Mouse (Mus musculus): ENCODE measurements around the gene Fam83d. TPM values are rescaled to one million over a fixed set of nuclear protein-coding genes. Genes with fewer than 3 reads are reported as not detected.
A peak's percentile ranks its signal among the peaks of the same experiment; 100 is the strongest.

Gene Fam83d
- polyA plus RNA-seq, 1 experiment from 2014 or later = 58.5 TPM

GRCm38 (mm10) chr2:158746164-158746563 lies 21.7 kb upstream of the Fam83d start:
- WGBS = 41% methylated on average over 11 of the region's 11 CpGs
- H3K4me2 ChIP-seq (ENCODE audit: low read length) = peak overlapping the region; percentile 49
- H3K9ac ChIP-seq (ENCODE audit: low read length) = 0 out of 2 replicates have a peak overlapping the region, but pooled peaks have one; percentile 16
- no peaks in the 10 kb centered on the region for H3K9me3 ChIP-seq (ENCODE audit: control insufficient read depth, low read length)
- ATAC-seq (ENCODE audit: insufficient number of reproducible peaks, insufficient read depth, low FRiP score, low read depth) = no peak
- no peaks in the 10 kb centered on the region for H3K27me3 ChIP-seq (ENCODE audit: control insufficient read depth, insufficient read depth, low read length)
- H3K4me1 ChIP-seq (ENCODE audit: control insufficient read depth in 2 of 2, insufficient read depth in 2 of 2, low read length in 2 of 2) = peaks cover 7 to 8% of the 10 kb centered on the region in 2 experiments; a peak in 2 of 4 replicates
- H3K4me3 ChIP-seq (ENCODE audit: control insufficient read depth in 1 of 2, insufficient read depth in 1 of 2, low read depth in 1 of 2, low read length in 2 of 2) = no peak overlapping the region
- no peak overlapping the region for H3K27ac ChIP-seq (replicated peaks in 1 of 2; ENCODE audit: control insufficient read depth in 1 of 2, insufficient read depth in 1 of 2, low read depth in 2 of 2, low read length in 2 of 2)
- H3K36me3 ChIP-seq (ENCODE audit: control insufficient read depth, insufficient read depth, low read length) = no peaks in the 10 kb centered on the region

GRCm38 (mm10) chr2:158749366-158749765 lies 18.5 kb upstream of the Fam83d start:
- Histone ChIP-seq H3K9me3 (ENCODE audit: control insufficient read depth, low read length) (no peaks in the 10 kb centered on the region), H3K4me1 (ENCODE audit: control insufficient read depth in 2 of 2, insufficient read depth in 2 of 2, low read length in 2 of 2) (peaks cover 7 to 8% of the 10 kb centered on the region in 2 experiments; a peak in 2 of 4 replicates)
- WGBS = 84% methylated on average over 9 of the region's 9 CpGs

GRCm38 (mm10) chr2:158760231-158760630 lies 7.7 kb upstream of the Fam83d start:
- 65% methylated on average over 2 of the region's 2 CpGs for WGBS
- no peak overlapping the region for H3K4me3 ChIP-seq (ENCODE audit: control insufficient read depth in 1 of 2, insufficient read depth in 1 of 2, low read depth in 1 of 2, low read length in 2 of 2)
- no peaks in the 10 kb centered on the region for H3K27me3 ChIP-seq (ENCODE audit: control insufficient read depth, insufficient read depth, low read length)
- H3K9me3 ChIP-seq (ENCODE audit: control insufficient read depth, low read length) = no peaks in the 10 kb centered on the region
- H3K27ac ChIP-seq (replicated peaks in 1 of 2; ENCODE audit: control insufficient read depth in 1 of 2, insufficient read depth in 1 of 2, low read depth in 2 of 2, low read length in 2 of 2) = no peak overlapping the region
- H3K4me1 ChIP-seq (ENCODE audit: control insufficient read depth in 2 of 2, insufficient read depth in 2 of 2, low read length in 2 of 2) = no peaks in the 10 kb centered on the region
- no peak for ATAC-seq (ENCODE audit: insufficient number of reproducible peaks, insufficient read depth, low FRiP score, low read depth)
- no peaks in the 10 kb centered on the region for H3K36me3 ChIP-seq (ENCODE audit: control insufficient read depth, insufficient read depth, low read length)
- no peak overlapping the region for H3K4me2 ChIP-seq (ENCODE audit: low read length)
- H3K9ac ChIP-seq (ENCODE audit: low read length) = no peak overlapping the region

More at GRCm38 (mm10) chr2:158749366-158749765, 18.5 kb upstream of the Fam83d start:
- no peaks in the 10 kb centered on the region for H3K36me3 ChIP-seq (ENCODE audit: control insufficient read depth, insufficient read depth, low read length)
- no peak for ATAC-seq (ENCODE audit: insufficient number of reproducible peaks, insufficient read depth, low FRiP score, low read depth)
- H3K27ac ChIP-seq (replicated peaks in 1 of 2; ENCODE audit: control insufficient read depth in 1 of 2, insufficient read depth in 1 of 2, low read depth in 2 of 2, low read length in 2 of 2) = no peak overlapping the region
- no peaks in the 10 kb centered on the region for H3K27me3 ChIP-seq (ENCODE audit: control insufficient read depth, insufficient read depth, low read length)
- no peak overlapping the region for H3K4me3 ChIP-seq (ENCODE audit: control insufficient read depth in 1 of 2, insufficient read depth in 1 of 2, low read depth in 1 of 2, low read length in 2 of 2)
- H3K9ac ChIP-seq (ENCODE audit: low read length) = no peak overlapping the region
- no peak overlapping the region for H3K4me2 ChIP-seq (ENCODE audit: low read length)

GRCm38 (mm10) chr2:158762339-158762738 lies 5.6 kb upstream of the Fam83d start:
- no peak overlapping the region for H3K9ac ChIP-seq (ENCODE audit: low read length)
- H3K36me3 ChIP-seq (ENCODE audit: control insufficient read depth, insufficient read depth, low read length) = no peaks in the 10 kb centered on the region
- ATAC-seq (ENCODE audit: insufficient number of reproducible peaks, insufficient read depth, low FRiP score, low read depth) = no peak
- H3K27ac ChIP-seq (replicated peaks in 1 of 2; ENCODE audit: control insufficient read depth in 1 of 2, insufficient read depth in 1 of 2, low read depth in 2 of 2, low read length in 2 of 2) = no peak overlapping the region
- H3K4me3 ChIP-seq (ENCODE audit: control insufficient read depth in 1 of 2, insufficient read depth in 1 of 2, low read depth in 1 of 2, low read length in 2 of 2) = no peak overlapping the region
- no peaks in the 10 kb centered on the region for H3K4me1 ChIP-seq (ENCODE audit: control insufficient read depth in 2 of 2, insufficient read depth in 2 of 2, low read length in 2 of 2)
- WGBS = 83% methylated on average over 5 of the region's 5 CpGs
- no peaks in the 10 kb centered on the region for H3K9me3 ChIP-seq (ENCODE audit: control insufficient read depth, low read length)
- H3K4me2 ChIP-seq (ENCODE audit: low read length) = no peak overlapping the region
- no peaks in the 10 kb centered on the region for H3K27me3 ChIP-seq (ENCODE audit: control insufficient read depth, insufficient read depth, low read length)

- Histone ChIP-seq H3K9me3 (ENCODE audit: control insufficient read depth, low read length) (no peaks in the 10 kb centered on the region), H3K9ac (ENCODE audit: low read length) (peak overlapping the region; percentile 89), H3K27ac (replicated peaks in 1 of 2; ENCODE audit: control insufficient read depth in 1 of 2, insufficient read depth in 1 of 2, low read depth in 2 of 2, low read length in 2 of 2) (peak overlapping the region; percentile 62 to 84), H3K4me3 (ENCODE audit: control insufficient read depth in 1 of 2, insufficient read depth in 1 of 2, low read depth in 1 of 2, low read length in 2 of 2) (peak overlapping the region; percentile 71 to 84), H3K36me3 (ENCODE audit: control insufficient read depth, insufficient read depth, low read length) (peaks cover 8% of the 10 kb centered on the region), H3K4me2 (ENCODE audit: low read length) (peak overlapping the region; percentile 93), H3K27me3 (ENCODE audit: control insufficient read depth, insufficient read depth, low read length) (no peaks in the 10 kb centered on the region), H3K4me1 (ENCODE audit: control insufficient read depth in 2 of 2, insufficient read depth in 2 of 2, low read length in 2 of 2) (peaks cover 21 to 43% of the 10 kb centered on the region in 2 experiments)
- under 1% methylated on average over 37 of the region's 37 CpGs for WGBS
- peak; percentile 12; the same call in 1 of the 2 replicates for ATAC-seq (ENCODE audit: insufficient number of reproducible peaks, insufficient read depth, low FRiP score, low read depth)
These were observed 457 bp downstream of the Fam83d start for GRCm38 (mm10) chr2:158768350-158768749.

GRCm38 (mm10) chr2:158768771-158769170 lies 878 bp downstream of the Fam83d start:
- 1% methylated on average over 5 of the region's 5 CpGs for WGBS
- Histone ChIP-seq H3K9ac (ENCODE audit: low read length) (peak overlapping the region; percentile 89), H3K9me3 (ENCODE audit: control insufficient read depth, low read length) (no peaks in the 10 kb centered on the region), H3K4me3 (ENCODE audit: control insufficient read depth in 1 of 2, insufficient read depth in 1 of 2, low read depth in 1 of 2, low read length in 2 of 2) (peak overlapping the region; percentile 71 to 84), H3K27ac (replicated peaks in 1 of 2; ENCODE audit: control insufficient read depth in 1 of 2, insufficient read depth in 1 of 2, low read depth in 2 of 2, low read length in 2 of 2) (peak overlapping the region; percentile 62 to 84), H3K36me3 (ENCODE audit: control insufficient read depth, insufficient read depth, low read length) (peaks cover 12% of the 10 kb centered on the region), H3K27me3 (ENCODE audit: control insufficient read depth, insufficient read depth, low read length) (no peaks in the 10 kb centered on the region), H3K4me1 (ENCODE audit: control insufficient read depth in 2 of 2, insufficient read depth in 2 of 2, low read length in 2 of 2) (peaks cover 21 to 43% of the 10 kb centered on the region in 2 experiments), H3K4me2 (ENCODE audit: low read length) (peak overlapping the region; percentile 93)
- ATAC-seq (ENCODE audit: insufficient number of reproducible peaks, insufficient read depth, low FRiP score, low read depth) = no peak

- Histone ChIP-seq H3K4me1 (ENCODE audit: control insufficient read depth in 2 of 2, insufficient read depth in 2 of 2, low read length in 2 of 2) (peaks cover 28 to 51% of the 10 kb centered on the region in 2 experiments), H3K27ac (replicated peaks in 1 of 2; ENCODE audit: control insufficient read depth in 1 of 2, insufficient read depth in 1 of 2, low read depth in 2 of 2, low read length in 2 of 2) (peak overlapping the region; percentile 36 to 37; a peak in 2 of 4 replicates), H3K9me3 (ENCODE audit: control insufficient read depth, low read length) (no peaks in the 10 kb centered on the region), H3K27me3 (ENCODE audit: control insufficient read depth, insufficient read depth, low read length) (no peaks in the 10 kb centered on the region), H3K36me3 (ENCODE audit: control insufficient read depth, insufficient read depth, low read length) (peaks cover 16% of the 10 kb centered on the region), H3K9ac (ENCODE audit: low read length) (peak overlapping the region; percentile 89), H3K4me2 (ENCODE audit: low read length) (peak overlapping the region; percentile 93), H3K4me3 (ENCODE audit: control insufficient read depth in 1 of 2, insufficient read depth in 1 of 2, low read depth in 1 of 2, low read length in 2 of 2) (peak overlapping the region; percentile 71 to 84)
- 24% methylated on average over 13 of the region's 13 CpGs for WGBS
- no peak for ATAC-seq (ENCODE audit: insufficient number of reproducible peaks, insufficient read depth, low FRiP score, low read depth)
These were observed 2.3 kb downstream of the Fam83d start for GRCm38 (mm10) chr2:158770126-158770757.
